Mouse (Mus musculus) cerebellum, adult (tissue): ENCODE measurements at regions not wholly inside any gene's neighbourhood (a gene's known extent, or its start where the extent isn't known, plus 50 kb on each side); places are given as distances from the start of the nearest gene placed in this dataset.
A peak's percentile ranks its signal among the peaks of the same experiment; 100 is the strongest.

Source experiments
- ATAC-seq: cut with Nextera tagmentation; 2 replicates; pipeline ENCODE4 v1.9.2; 2017; ENCODE audit warnings: mild to moderate bottlenecking, moderate library complexity, mixed read lengths; ENCODE audit not compliant: insufficient number of reproducible peaks, low FRiP score, low TSS enrichment

DNA sequence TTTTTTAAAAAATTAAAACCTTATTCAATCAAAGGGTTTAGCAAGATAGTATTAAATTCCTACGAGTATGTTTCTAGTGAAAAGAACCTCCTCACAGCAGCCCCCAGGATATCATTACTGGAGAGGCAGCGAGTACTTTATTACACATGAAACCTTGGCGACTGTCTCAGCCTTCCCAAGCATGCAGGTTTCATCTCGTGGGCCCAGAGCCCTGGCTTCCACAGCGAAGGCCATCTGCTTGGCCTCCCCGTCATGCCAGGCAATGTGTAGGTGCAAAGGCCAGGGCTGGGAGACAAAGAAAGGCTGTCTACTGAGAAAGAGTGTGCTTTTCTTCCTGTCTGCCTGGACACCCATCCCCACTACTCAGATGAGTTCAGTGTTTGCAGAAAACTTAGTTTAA lies 247.0 kb downstream of the Ptprc start:
- peak; percentile 98 for ATAC-seq

DNA sequence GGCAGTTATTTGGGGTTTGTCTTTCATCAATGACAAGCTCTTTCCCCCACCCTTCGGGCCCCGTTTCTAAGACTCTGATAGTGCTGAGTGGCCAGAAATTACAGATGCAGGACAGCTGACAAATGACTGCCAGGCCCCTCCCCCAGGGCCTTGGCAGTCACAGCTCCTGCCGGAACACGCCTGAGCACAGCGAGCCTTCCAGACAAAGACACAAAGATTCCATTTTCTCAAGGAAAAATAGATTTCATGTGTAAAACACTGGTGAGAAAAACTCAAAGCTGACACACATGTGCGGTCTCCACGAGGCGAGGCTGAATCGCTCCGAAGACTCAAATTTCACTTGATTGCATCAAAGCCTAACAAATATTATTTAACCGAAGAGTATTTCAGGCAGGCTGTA lies 247.6 kb downstream of the Ptprc start:
- ATAC-seq, result no peak

DNA sequence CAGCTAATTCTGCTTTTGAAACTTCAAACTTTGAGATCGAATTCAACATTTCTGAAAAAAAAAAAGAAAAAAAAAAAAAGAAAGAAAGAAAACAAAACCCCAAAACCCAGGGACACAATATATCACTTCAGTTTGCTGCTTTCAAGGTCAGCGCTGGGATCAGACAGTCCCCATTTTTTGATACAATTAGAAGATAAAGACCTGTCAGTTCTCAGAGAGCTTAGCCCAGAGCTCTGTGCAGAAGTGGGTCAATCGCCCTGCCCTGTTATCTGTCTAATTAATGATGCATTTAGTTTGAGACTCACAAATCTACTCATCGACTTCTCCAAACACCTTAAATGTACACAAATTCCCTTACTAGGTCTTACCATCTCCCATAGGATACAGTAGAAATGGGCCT lies 249.2 kb downstream of the Ptprc start:
- ATAC-seq, result no peak

DNA sequence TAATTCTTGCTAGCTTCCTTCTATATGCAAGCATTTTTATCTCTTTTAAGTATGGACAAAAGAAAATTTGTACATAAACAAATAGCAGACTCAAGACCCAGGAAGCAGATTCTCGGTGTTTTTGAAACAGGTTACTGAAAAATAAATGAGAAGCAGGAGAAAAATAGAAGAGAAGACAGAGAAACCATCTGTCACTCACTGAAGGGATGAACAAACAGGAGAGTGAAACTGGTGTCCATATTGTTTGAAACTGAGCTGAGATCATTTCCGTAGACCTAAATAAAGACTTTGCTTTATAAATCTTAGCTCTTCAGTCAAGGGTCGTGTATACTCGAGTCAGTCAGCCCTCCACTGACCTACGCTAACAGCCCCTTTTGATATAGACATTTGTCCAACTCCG lies 251.4 kb downstream of the Ptprc start:
- ATAC-seq, result no peak

DNA sequence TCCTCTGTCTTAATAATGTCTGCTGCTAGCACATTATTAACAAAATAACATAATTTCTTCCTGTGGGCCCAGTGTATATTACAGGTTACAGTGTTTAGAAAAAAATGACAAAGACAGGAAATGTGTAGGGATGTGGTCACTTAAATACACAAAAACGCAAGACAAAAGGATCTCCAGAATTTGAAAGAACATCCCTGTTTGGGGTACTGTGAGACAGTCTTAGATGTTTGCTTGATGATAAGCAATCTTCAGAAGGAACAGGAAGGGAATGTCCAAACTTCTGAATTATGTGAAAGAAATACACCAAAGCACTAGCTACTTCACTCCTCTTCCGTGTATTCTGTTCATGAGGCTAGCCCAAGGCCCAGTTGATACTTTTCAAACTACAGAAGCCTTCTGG lies 251.8 kb downstream of the Ptprc start:
- no peak for ATAC-seq

DNA sequence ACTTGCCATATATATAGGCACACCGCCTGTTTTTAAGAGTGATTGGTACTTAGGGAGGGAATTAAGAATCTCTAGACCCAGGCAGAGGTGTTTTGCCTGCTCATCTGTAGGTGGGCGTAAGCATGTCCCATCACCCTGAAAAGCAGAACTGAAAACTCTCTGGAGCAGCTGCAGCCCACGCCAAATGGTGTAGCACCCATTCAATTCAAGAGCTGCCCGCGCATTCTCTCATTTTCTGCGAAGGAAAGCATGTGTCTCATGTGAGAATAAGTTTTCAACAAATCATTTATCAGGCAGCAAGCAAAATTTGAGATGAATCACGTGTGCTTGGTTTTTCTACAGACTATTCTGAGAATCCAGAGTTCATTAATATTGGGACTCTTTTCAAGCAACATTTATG lies 252.7 kb downstream of the Ptprc start:
- ATAC-seq, result no peak

DNA sequence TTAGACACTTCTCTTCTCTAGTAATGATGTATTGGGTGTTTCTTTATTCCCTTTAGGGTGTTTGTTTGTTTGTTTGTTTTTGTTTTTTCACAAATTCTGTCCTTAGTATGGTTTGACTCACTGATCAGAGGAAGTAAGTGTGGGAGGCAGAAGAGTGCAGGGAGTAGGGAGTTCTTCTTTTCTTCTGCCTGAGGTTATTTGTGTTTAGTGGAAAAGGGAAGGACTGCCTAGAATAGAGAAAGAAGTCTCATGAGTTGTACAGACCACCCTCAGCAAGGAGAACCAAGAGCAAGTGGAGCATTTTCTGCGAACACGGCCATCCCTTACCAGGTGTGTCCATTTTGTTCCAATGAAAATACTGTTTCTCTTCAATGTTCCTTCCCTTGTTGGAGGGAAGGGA lies 253.9 kb downstream of the Ptprc start:
- ATAC-seq, result no peak

DNA sequence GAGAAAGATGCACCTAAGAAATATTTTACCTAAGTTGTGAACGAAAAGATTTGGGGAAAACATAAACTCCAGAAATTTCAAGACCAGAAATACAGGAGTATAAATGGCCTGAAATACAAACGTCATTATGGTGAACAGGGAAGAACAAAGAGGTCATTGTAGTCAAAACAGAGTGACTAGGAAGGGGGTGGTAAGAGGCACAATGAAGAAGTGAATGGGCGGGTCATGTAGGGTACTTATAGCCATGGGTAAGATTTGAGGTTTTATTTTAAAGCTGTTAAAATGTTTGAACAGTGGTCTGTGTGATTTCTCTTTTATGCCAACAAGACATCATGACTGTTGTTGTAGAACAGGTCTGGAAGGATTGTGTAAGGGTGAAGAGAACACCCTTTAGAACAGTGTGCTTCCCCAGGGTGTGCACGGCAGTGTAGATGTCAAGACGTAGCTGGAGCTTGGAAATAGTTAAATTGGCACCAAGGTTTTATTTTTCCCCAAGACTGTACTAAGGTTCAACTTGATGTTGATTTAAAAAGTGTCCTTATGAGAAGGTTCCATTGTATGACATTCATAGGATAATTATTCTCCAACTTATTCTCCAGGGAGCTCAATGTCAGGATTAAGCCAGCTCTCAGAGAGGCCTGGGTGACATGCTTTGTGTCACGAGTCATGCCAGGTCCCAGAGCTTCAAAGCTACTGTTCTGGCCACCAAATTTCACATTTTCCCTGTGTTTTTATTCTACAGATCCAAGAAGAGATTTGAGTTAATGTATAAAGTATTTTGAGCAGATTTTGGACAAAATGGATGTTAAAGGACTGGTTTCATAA lies 255.6 kb downstream of the Ptprc start:
- no peak for ATAC-seq

DNA sequence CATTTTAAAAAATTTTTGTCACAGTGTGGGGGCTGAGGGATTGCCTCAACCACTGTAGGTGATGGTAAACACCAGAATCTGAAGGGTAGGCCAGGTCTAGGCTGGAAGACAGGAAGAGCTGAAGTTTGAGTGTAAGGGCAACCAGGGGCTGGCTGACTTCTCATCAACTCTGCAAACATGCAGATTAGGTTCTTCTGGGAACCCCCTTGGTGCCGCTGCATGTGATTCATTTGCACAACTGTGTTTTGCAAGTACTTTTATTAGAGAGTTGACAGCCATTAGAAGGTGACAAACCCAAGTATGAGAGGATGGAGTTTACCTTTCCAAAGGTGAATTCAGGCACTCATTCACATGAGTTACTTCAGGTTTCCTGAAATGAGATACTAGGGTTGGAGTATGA lies 258.1 kb downstream of the Ptprc start:
- no peak for ATAC-seq

DNA sequence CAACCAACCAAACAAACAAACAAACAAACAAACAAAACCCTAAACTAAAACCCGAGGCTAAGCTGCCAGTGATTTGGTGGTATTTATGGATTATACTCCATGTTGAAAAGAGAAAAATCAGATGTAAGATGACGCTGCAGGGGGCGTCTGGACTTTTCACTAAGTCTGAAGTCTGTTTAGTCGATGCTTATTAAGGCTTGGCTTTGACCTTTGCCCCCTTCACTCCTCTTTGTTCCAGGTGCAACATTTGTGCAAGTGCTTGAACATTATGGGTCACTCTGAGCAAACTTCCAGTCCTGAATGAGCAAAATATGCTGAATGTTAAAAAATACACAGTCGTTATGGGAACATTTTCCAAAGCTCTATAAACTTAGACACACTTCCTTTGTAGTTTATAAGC lies 268.6 kb downstream of the Ptprc start:
- ATAC-seq, result no peak

DNA sequence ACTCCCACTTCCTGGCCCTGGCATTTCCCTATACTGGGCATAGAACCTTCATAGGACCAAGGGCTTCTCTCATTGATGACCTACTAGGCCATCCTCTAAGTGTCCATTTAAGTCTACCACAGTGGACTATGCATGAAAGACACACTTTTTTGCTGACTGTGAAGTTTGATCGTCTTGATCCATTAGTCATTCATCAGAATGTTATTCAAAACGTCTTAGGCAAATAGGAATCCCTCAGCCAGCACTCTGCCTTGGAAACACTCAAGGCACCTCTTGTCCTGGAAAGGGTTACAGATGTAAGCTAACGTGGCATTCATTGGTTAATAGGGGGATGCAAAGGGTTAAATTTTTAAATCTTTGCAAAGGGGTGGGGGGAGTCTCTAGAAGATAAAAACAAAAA lies 269.0 kb downstream of the Ptprc start:
- no peak for ATAC-seq

DNA sequence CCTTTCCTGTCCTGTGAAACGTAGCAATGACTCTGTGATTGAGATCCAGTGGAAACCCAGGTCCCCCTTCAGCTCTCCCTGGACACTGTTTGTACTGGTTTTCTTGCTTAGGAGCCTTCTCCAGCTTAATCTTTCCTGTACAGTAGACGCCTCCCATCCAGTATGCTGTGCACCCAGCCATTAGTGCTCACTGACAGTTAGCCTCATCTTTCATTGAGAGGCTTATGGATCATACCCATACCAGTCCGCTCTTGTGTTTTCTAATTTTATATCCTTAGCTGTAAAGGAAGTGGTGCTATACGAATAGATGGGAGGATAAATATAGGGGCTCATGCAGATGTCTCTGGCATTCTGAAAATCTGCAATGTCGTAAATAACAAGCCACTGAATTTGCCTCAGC lies 269.9 kb downstream of the Ptprc start:
- ATAC-seq, result peak; percentile 29; the same call in 1 of the 2 replicates

DNA sequence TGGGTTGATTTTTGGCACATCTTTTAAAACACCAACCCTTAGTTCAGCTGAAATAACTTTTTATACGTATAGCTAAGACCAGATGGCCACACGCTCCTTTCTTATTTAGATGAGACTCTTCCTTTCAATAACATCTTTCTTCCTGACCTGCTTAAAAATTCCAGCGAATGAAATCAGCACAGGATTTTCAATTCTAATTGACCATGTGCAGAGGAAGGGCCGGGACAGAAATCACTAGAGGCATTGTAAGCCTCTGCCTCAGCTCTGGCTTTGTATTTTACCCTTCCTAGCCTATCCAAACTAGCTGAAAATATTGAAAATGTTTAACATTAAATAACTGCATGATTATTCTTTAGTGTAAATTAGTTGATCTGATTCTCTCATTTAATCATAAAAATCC lies 272.2 kb downstream of the Ptprc start:
- no peak for ATAC-seq

DNA sequence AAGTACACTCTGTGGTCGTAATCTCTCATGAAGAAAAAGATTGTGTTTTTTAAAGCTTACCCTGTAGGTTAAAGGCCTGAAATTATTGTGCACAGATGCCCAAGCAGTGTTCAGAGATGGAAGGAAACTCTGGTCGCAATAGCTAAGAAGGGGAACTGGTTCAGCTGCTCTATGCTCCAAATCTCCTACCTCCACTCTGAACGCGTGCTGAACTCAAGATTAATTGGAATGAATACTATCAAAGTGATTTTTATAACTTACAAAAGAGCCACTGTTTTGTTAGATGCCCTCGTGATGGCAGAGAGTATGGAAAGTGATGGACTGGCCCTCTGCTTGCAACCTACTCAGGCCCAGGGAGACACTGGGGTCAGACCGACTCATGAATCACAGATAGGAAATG lies 272.6 kb downstream of the Ptprc start:
- ATAC-seq, result no peak

DNA sequence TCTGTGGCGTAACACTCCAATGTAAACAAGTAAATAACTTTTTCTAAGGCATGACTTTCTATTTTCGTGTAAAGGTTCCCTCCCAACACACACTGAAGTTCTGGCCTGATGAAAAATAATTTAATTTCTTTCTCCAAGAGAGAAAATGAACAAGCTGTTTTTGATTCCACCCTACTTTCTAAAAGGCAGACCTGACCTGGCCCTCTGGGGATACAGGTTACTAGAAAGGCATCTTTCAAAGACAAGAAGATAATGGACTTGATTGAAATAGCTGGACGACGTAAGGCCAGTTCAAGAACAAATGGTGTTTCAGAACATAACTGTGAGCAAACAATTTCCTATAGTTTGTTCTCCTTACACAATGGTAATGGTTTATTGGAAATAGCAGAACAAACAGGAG lies 273.5 kb downstream of the Ptprc start:
- ATAC-seq, result no peak

DNA sequence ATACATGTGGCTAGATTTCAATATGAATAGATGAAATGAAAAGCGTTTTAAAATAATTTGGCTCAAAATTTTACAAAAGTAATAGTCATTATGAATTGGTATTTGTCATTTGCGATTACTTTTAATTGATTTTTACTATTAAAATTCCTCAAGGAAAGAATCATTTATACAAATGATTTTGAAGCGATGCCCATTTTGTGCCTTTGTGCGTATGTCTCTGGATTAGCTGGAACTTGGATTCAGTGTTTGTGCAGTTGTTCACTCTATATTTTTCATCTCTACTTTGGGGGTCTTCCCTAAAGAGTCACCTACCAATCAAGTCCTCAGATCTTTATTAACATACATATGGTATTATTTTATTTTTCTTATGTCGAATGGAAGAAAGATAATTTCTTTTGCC lies 274.3 kb downstream of the Ptprc start:
- ATAC-seq, result no peak

DNA sequence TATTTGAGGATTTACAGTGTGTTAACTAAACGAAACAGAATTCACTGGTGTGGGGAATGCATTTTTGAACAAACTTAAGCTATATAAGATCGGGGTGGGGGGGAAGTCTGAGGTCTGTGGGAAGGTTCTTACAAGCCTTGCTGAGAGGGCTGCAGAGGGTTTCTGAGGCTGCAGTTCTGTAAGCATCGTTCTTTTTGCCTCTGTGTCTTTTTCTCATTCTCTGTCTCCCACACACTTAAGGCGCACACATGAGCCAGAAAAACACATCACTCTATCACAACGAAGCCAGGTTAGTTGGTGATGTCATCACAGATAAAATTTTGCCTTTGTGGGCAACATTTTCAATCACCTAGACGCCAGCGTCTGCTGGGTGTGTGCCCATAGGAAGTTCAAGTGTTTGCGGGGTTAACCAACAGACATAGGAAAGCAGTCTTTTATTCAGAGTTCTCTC lies 274.9 kb downstream of the Ptprc start:
- peak; percentile 26 for ATAC-seq

DNA sequence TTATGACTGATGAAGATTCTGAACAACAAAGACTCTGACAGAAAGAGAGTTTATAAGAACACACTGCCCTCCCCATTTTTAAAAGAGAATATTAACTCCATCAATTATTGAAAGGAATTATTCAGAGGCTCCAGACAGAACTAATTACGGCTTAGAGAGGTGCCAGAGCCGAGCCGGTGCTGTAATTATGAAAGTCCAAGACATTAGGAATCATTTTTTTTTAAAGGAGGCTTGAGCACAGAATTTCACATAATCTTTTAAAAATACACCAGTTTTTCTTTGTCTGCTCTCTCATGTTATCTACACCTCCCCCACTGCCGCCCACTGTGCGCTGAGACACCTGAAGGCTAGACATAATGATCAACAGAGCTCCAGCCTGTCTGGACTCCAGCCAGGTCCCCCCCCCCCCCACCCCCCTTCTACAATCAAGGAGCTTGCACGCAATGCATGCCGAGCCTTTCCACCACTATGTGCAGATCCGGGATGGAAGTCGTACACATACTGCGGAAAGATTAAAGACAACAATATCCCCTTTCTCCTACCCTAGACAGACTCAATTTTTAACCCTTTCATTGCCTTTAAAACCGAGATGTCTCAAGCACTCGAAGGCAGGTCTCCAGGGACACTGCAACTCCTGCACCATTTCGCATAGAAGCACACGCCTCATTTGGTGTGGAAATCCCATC lies 275.4 kb downstream of the Ptprc start:
- peak; percentile 21 for ATAC-seq

DNA sequence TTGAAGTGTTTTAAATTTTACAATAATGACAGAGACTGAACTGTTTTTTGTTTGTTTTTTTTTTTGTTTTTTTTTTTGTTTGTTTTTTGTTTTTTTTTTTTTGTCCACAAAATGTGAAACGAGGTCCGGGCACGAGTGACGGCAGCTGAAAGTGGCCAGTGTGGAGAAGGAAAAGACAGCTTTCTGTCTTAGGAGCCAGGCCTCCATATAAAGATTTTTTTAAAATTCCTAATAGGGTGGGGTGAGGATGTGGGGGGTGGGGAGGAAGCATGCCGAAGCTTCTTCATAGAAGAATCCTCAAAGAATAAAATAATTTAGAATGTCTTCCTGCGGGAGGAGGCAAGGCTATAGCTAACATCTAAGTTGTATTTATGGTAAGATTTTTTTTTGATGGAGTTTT lies 276.2 kb downstream of the Ptprc start:
- no peak for ATAC-seq

DNA sequence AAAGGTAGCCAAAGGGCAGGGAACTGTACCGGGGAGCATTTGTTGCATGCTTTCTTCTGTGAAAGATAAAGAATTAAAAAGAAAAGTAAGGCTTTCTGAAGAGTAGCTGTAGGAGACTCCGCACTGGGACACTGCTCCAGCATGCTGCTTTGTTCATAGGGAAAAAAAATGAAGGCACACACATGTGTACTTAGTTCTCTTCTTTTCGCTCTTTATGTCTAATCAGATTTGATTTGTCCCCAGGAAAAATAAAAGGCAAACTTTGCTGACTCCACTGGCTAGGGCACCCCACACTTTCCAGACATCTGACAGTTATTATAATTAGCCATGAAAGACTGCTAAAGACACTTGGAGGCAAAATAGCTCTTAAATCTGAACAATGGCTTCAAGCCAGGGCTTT lies 276.6 kb downstream of the Ptprc start:
- ATAC-seq, result no peak

DNA sequence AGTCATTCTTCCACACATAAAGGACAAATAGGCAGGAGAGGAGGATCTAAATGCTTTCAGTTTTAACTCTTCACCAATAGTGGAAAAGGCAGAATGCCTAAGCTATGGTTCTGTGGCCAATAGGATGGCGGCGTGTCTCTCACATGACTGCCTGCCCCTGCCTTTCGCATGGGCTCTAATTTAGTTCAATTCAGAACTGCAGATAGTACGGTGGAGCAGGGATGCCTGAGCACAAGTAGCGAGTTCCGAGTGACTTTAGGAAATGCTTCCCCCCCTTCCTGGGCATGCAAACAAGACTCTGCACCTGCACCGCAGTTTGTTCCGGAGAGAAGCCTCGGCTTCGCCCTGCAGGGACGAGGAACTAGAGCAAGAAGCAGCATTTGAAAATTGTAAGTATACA lies 277.1 kb downstream of the Ptprc start:
- peak; percentile 97 for ATAC-seq

DNA sequence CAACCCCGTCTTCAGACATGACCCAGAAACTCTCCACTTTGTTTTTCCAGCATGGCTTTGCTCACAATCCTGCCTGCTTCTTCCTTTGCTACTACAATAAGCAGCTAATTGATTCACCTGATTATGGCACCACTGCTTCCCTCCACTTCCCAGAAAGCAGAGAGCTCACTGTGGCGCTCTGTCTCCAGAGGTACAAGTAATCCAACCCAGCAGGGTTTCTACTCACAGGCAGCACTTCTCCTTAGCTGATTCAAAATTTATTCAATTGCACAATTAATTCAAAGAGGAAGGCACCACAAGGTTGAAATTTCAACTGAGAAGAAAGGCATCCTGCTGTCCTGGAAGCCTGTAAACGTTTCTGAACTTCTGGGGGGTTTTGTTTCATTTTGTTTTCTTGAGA lies 293.9 kb downstream of the Ptprc start:
- no peak for ATAC-seq
